Mouse (Mus musculus): ENCODE data around the gene Gm20604.

- TF ChIP-seq ZC3H11A (IDR thresholded peaks at IDR 0.05; ENCODE audit: borderline replicate concordance, low read depth, low read length) (no peak), HCFC1 (IDR thresholded peaks at IDR 0.05; ENCODE audit: borderline replicate concordance, insufficient read depth, low read length) (no peak), ZNF384 (IDR thresholded peaks at IDR 0.05; ENCODE audit: low read depth, low read length) (no peak), CHD2 (IDR thresholded peaks at IDR 0.05; ENCODE audit: low read depth, low read length) (no peak), MAFK (IDR thresholded peaks at IDR 0.05; ENCODE audit: insufficient read depth, low read depth, low read length) (no peak)
Measured at GRCm38 (mm10) chr12:102758403-102758756, at the start of gene Gm20604.
